Mouse (Mus musculus): ENCODE measurements at regions not wholly inside any gene's neighbourhood (a gene's known extent, or its start where the extent isn't known, plus 50 kb on each side); places are given as distances from the start of the nearest gene placed in this dataset.

DNA sequence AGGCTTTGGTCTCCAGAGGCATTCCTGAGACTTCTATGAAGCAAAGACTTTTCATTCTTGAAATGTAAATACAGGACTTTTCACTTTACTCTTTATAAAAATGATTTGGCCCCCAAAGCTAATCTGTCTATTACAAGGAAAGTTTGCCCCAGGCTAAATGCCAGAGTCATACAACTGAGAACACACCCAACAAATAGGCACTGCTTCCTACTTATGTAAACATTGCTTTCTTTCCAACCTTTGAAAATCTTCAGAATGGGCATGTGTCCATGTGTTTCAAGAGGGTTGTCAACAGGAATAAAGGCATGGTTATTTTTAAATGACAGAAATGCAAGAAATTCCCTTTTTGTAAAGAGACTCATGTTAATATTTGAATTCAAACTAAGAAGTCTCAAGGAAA is 248.4 kb downstream of the Lpin1 start:
- TF ChIP-seq POLR2A (IDR thresholded peaks at IDR 0.05; ENCODE audit: control insufficient read depth, low read depth, low read length) (no peak), CTCF (IDR thresholded peaks at IDR 0.05; ENCODE audit: control insufficient read depth, insufficient read depth, insufficient replicate concordance, low read depth, low read length) (no peak)
